Mouse (Mus musculus) CD8-positive naive resting alpha-beta T cell, adult 57 days (primary cell): ENCODE results near the gene Dytn. TPM values are rescaled to one million over a fixed set of nuclear protein-coding genes. Genes with fewer than 3 reads are reported as not detected.

Experiments used
- total RNA-seq: library from RNA; stranded (reverse); gene quantifications from one replicate; pipeline ENCODE4 v1.2.4, GENCODE M21; 2023

The Dytn gene
- total RNA-seq, result not detected

DNA sequence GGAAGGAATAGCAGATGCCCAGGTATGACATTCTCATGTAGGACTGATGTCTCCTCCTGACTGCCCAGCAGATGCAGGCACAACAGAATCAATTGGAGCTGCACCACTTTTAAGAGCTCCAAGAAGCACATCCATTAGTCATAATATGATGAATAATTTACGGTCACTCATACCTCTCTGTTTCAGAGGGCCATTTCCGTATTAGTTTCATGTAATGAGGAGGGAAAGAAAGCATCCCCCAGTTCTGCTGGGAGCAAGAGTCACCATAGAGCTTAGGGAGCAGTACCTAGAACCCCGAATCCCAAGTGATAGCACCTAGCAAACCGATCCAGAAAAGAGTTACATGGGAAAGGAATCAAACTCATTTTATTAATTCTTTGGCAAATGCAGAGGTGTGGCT is at the start of gene Dytn:
Gene Dytn (minus strand): TSS at position 101 of the 400 bp plus-strand sequence.

DNA sequence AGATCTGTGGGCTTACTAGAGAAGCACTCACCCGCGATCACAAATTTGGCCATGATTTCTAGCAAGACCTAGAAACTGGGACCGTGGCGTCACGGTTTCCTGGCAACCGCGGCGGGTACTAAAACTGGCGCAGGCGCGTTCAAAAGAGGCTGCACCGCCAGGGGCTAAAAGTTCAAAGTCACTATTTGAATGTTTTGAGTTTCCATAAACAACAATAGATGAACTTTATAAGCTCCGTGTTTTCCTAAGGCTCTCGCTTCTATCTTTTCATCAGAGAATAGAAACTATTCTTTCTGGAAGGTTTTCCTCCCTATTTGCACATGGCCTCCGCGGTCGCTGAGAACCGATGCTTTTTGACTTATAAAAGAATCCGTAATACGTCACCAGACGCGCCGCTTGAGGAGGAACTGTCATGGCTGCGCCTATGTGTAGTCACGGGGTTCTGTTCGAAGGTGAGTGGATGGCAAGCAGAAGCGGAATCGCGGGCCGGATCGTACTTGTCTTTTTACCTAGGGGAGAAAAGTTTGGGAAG is 43.6 kb upstream of the Dytn start, which contains the start of the genes Mdh1b and Fastkd2:
Gene Mdh1b (minus strand): TSS at position 79 of the 532 bp plus-strand sequence.
Gene Fastkd2 (plus strand): TSS at position 375 of the 532 bp plus-strand sequence.

DNA sequence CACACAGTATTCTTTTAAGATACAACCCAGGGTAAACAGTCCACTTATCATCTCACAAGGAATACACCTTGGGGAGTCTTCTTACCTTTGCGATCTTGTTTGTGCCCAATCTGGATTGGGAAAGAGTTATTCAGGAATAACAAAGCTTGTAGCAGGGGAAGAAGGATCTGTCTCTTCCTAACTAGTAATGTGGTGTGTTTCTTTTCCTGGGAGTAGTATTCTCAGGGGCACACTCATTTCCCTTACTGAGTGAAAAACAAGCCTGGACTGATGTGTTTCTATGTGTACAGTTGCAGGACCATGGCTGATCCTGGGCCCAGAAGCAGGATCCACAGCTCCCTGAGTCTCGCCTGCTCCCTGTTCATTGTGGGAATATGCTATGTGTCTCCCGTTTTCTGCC is 71.1 kb downstream of the Dytn start, which contains the start of gene Gm39653:
Gene Gm39653 (plus strand): TSS at position 301 of the 400 bp plus-strand sequence.

Other genes starting within 250 kb of the Dytn start
- gene Adam23, start 241.0 kb downstream of the Dytn start, total RNA-seq, result 1.4 TPM
- gene Gm39653, start 71.0 kb downstream of the Dytn start, total RNA-seq, result not detected
- not detected for gene Mdh1b, start 43.4 kb upstream of the Dytn start, total RNA-seq
- gene Fastkd2, start 43.7 kb upstream of the Dytn start, total RNA-seq, result 35.9 TPM
- gene 4933402D24Rik, start 82.3 kb upstream of the Dytn start, total RNA-seq, result not detected